Mouse (Mus musculus) G1E (cell line): Measurements from ENCODE around the gene Ifit1bl1.

ENCODE experiments used
- CTCF ChIP-seq: IDR thresholded peaks from 2 replicates; pipeline ENCODE4 v1.5.1; 2012; ENCODE audit warnings: low read depth, low read length, inconsistent platforms, mixed read lengths
- TAL1 ChIP-seq: conservative IDR thresholded peaks from 2 replicates; pipeline ENCODE4 v1.6.1; 2012; ENCODE audit warnings: low read depth, low read length, inconsistent platforms, mixed read lengths

DNA sequence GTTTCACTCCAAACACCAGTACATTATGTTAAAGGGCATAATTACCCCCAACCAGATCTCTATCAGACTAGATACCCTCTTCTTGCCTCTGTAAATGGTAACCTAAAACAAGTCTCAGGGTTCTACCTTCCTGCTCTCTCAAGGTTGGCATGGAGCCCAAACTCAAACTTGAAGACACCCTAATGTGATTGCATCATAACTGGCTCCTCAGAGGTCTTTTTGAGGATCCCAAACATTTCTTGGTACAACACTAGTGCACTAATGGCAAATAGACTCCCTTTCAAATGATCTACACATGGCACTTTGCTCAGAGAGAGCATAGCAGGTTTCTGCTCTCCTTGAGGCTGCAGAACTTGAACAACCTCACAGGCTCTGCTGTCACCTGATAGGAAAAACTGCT, 4.9 kb downstream of the Ifit1bl1 start:
- TF ChIP-seq CTCF (no peak), TAL1 (no peak)
